Mouse (Mus musculus): ENCODE data around the gene Olfr518.

Gene Olfr518

GRCm38 (mm10) chr7:108884906-108885305, at the start of gene Olfr518:
Gene Olfr518 (minus strand): TSS chr7:108885006.
- no peak for DNase-seq (ENCODE audit: low read depth, low spot score)

GRCm38 (mm10) chr7:108933794-108934731, 49.3 kb upstream of the Olfr518 start, which contains the start of gene Eif3f:
Gene Eif3f (plus strand): TSS chr7:108934417.
- peak; percentile 99 for DNase-seq (ENCODE audit: low read depth, low spot score)

- DNase-seq (ENCODE audit: low read depth, low spot score), result no peak
These were observed 45.1 kb upstream of the Olfr518 start, which contains the start of gene Nlrp10 for GRCm38 (mm10) chr7:108929726-108930393. Gene Nlrp10 (minus strand): TSS chr7:108930178.

GRCm38 (mm10) chr7:108928280-108929188, 43.7 kb upstream of the Olfr518 start:
- DNase-seq (ENCODE audit: low read depth, low spot score), result no peak

GRCm38 (mm10) chr7:108927043-108927442, 42.2 kb upstream of the Olfr518 start:
- DNase-seq (ENCODE audit: low read depth, low spot score), result no peak

GRCm38 (mm10) chr7:108903969-108904368, 19.2 kb upstream of the Olfr518 start:
- DNase-seq (ENCODE audit: low read depth, low spot score), result no peak

- DNase-seq (ENCODE audit: low read depth, low spot score), result no peak
These were observed 9.5 kb upstream of the Olfr518 start, which contains the start of gene Olfr519 for GRCm38 (mm10) chr7:108894320-108894719. Gene Olfr519 (minus strand): TSS chr7:108894420.

- no peak for DNase-seq (ENCODE audit: low read depth, low spot score)
These were observed 12.5 kb downstream of the Olfr518 start, which contains the start of gene Olfr517 for GRCm38 (mm10) chr7:108872279-108872678. Gene Olfr517 (minus strand): TSS chr7:108872379.

GRCm38 (mm10) chr7:108850429-108850828, 34.4 kb downstream of the Olfr518 start, which contains the start of gene Olfr516:
Gene Olfr516 (minus strand): TSS chr7:108850529.
- no peak for DNase-seq (ENCODE audit: low read depth, low spot score)

Data from CD4-positive helper T cell, adult 2 months (primary cell).